Mouse (Mus musculus) liver, embryonic 14.5 days (tissue): ENCODE data around the gene Src. TPM values are rescaled to one million over a fixed set of nuclear protein-coding genes. Genes with fewer than 3 reads are reported as not detected.

Experiments used
- ATAC-seq: fragments of 200-750 bp; cut with Nextera tagmentation; 2 replicates; pipeline ENCODE4 v1.8.0; 2017; ENCODE audit warnings: moderate number of reproducible peaks, mild to moderate bottlenecking, moderate library complexity; ENCODE audit not compliant: insufficient read depth
- DNase-seq, 3 experiments: peaks; one replicate each; pipeline ENCODE4 v3.0.0-alpha.2; 2012 to 2013; ENCODE audit warnings: low read depth in 3 of 3, low spot score in 3 of 3
- H3K27ac ChIP-seq: fragments of 300-500 bp; sonication (generic); 2 replicates; pipeline ENCODE4 v1.5.1; 2014; ENCODE audit warnings: moderate library complexity, mild to moderate bottlenecking, control low read depth, inconsistent platforms
- H3K27me3 ChIP-seq: fragments of 300-500 bp; sonication (generic); 2 replicates; pipeline ENCODE4 v1.6.1; 2014; ENCODE audit warnings: mild to moderate bottlenecking, low read length, moderate library complexity; ENCODE audit not compliant: control insufficient read depth, insufficient read depth
- H3K36me3 ChIP-seq: fragments of 300-500 bp; sonication (generic); replicated peaks from 2 replicates; pipeline ENCODE4 v1.6.1; 2014; ENCODE audit warnings: low read depth; ENCODE audit not compliant: control insufficient read depth, insufficient read depth
- H3K4me1 ChIP-seq, 2 experiments: fragments of 200-500 bp in 1 of 2; fragments of 300-500 bp in 1 of 2; sonication (generic) in 1 of 2; replicated peaks; 2 replicates each; pipeline ENCODE4 v1.6.1; 2012 to 2014; ENCODE audit warnings: antibody characterized with exemption in 1 of 2, inconsistent platforms in 1 of 2, low read length in 1 of 2; ENCODE audit not compliant: control insufficient read depth in 2 of 2, insufficient read depth in 2 of 2
- H3K4me2 ChIP-seq: fragments of 300-500 bp; sonication (generic); 2 replicates; pipeline ENCODE4 v1.6.1; 2014; ENCODE audit warnings: low read depth, mild to moderate bottlenecking, control low read depth, moderate library complexity
- H3K4me3 ChIP-seq, 2 experiments: fragments of 200-500 bp in 1 of 2; fragments of 300-500 bp in 1 of 2; sonication (generic) in 1 of 2; 2 replicates each; pipeline ENCODE4 v1.5.1; 2012 to 2014; ENCODE audit warnings: low read depth in 2 of 2, low read length in 2 of 2, mild to moderate bottlenecking in 2 of 2, control low read depth in 1 of 2, inconsistent platforms in 1 of 2, moderate library complexity in 1 of 2; ENCODE audit not compliant: insufficient read depth in 1 of 2
- H3K9ac ChIP-seq: fragments of 300-500 bp; sonication (generic); replicated peaks from 2 replicates; pipeline ENCODE4 v1.6.1; 2014; ENCODE audit warnings: mild to moderate bottlenecking, control low read depth, moderate library complexity
- H3K9me3 ChIP-seq: fragments of 300-500 bp; sonication (generic); 2 replicates; pipeline ENCODE4 v1.6.1; 2016; ENCODE audit warnings: low read length, mixed read lengths; ENCODE audit not compliant: control insufficient read depth
- CTCF ChIP-seq: IDR thresholded peaks from 2 replicates; pipeline ENCODE4 v1.5.1; 2016; ENCODE audit warnings: antibody characterized with exemption, low read depth, control low read depth
- EP300 ChIP-seq: IDR thresholded peaks from 2 replicates; pipeline ENCODE4 v1.6.1; 2016; ENCODE audit warnings: antibody characterized with exemption, low read depth
- WGBS: fragments of 180-500 bp; shearing (Covaris S2); extraction: QIAGEN DNeasy Blood & Tissue Kit; methylation state at CpG from one replicate; pipeline ENCODE4 v1.1.7; 2014; ENCODE audit not compliant: insufficient replicate concordance; 5-methylcytosine and 5-hydroxymethylcytosine counted together
- polyA plus RNA-seq, 2 experiments: library from polyadenylated mRNA; depleted of rRNA in 1 of 2; stranded (reverse) in 1 of 2; unstranded in 1 of 2; fragments of >200 nt; fragmentation: Nextera tagmentation in 1 of 2; extraction: Ambion mirVana in 1 of 2; gene quantifications; 2 replicates each; pipeline versions ENCODE4 v1.2.1 to v1.2.3; 2012 to 2014

Src gene
- polyA plus RNA-seq, 2 experiments, result 0.90 to 2.3 TPM

- TF ChIP-seq EP300, result no peak
- no peak for TF ChIP-seq CTCF
- no peak for ATAC-seq
Observed at GRCm38 (mm10) chr2:157517526-157517925, 99.3 kb downstream of the Src start.

GRCm38 (mm10) chr2:157518451-157518850, 100.2 kb downstream of the Src start:
- no peaks in the 10 kb centered on the region for H3K4me1 ChIP-seq
- no peaks in the 10 kb centered on the region for H3K27me3 ChIP-seq
- 61% methylated on average over 7 of the region's 7 CpGs for WGBS
- H3K4me2 ChIP-seq, result no peak overlapping the region
- H3K36me3 ChIP-seq, result no peaks in the 10 kb centered on the region
- ATAC-seq (no peak), DNase-seq (no peak)
- H3K9me3 ChIP-seq, result no peaks in the 10 kb centered on the region
- H3K27ac ChIP-seq, result no peak overlapping the region
- TF ChIP-seq CTCF (no peak), EP300 (no peak)
- no peak overlapping the region for H3K4me3 ChIP-seq
- H3K9ac ChIP-seq, result no peak overlapping the region

More at GRCm38 (mm10) chr2:157517526-157517925, 99.3 kb downstream of the Src start:
- H3K4me3 ChIP-seq, result no peak overlapping the region
- no peaks in the 10 kb centered on the region for H3K27me3 ChIP-seq
- no peak for DNase-seq
- H3K9ac ChIP-seq, result no peak overlapping the region
- H3K9me3 ChIP-seq, result no peaks in the 10 kb centered on the region
- H3K4me2 ChIP-seq, result no peak overlapping the region
- WGBS, result 56% methylated on average over 6 of the region's 6 CpGs
- H3K4me1 ChIP-seq, result no peaks in the 10 kb centered on the region
- H3K27ac ChIP-seq, result no peak overlapping the region
- H3K36me3 ChIP-seq, result no peaks in the 10 kb centered on the region

GRCm38 (mm10) chr2:157519452-157519851, 101.2 kb downstream of the Src start:
- ATAC-seq (no peak), DNase-seq (no peak)
- H3K4me2 ChIP-seq, result no peak overlapping the region
- no peak overlapping the region for H3K27ac ChIP-seq
- TF ChIP-seq EP300 (no peak), CTCF (no peak)
- H3K4me3 ChIP-seq, result no peak overlapping the region
- H3K9ac ChIP-seq, result no peak overlapping the region
- no peaks in the 10 kb centered on the region for H3K27me3 ChIP-seq
- no peaks in the 10 kb centered on the region for H3K9me3 ChIP-seq
- no peaks in the 10 kb centered on the region for H3K36me3 ChIP-seq
- 55% methylated on average over 6 of the region's 6 CpGs for WGBS
- H3K4me1 ChIP-seq, result no peaks in the 10 kb centered on the region

GRCm38 (mm10) chr2:157520496-157520895, 102.3 kb downstream of the Src start:
- no peaks in the 10 kb centered on the region for H3K9me3 ChIP-seq
- no peaks in the 10 kb centered on the region for H3K27me3 ChIP-seq
- H3K4me2 ChIP-seq, result no peak overlapping the region
- WGBS, result 52% methylated on average over 5 of the region's 5 CpGs
- no peak for TF ChIP-seq EP300
- TF ChIP-seq CTCF, result no peak
- H3K36me3 ChIP-seq, result no peaks in the 10 kb centered on the region
- H3K4me1 ChIP-seq, result no peaks in the 10 kb centered on the region
- no peak overlapping the region for H3K9ac ChIP-seq
- no peak overlapping the region for H3K4me3 ChIP-seq
- H3K27ac ChIP-seq, result no peak overlapping the region
- DNase-seq, result no peak
- ATAC-seq, result no peak

Other genes with a start within 250 kb of the Src start
- 9.9 and 14.4 TPM in 2 replicates for gene Rbl1, start 213.9 kb upstream of the Src start, polyA plus RNA-seq (2012; rRNA removed)
- gene Rbl1, start 213.9 kb upstream of the Src start, polyA plus RNA-seq (2014; fragmentation: Nextera tagmentation; extraction: Ambion mirVana), result 19.8 and 21.6 TPM in 2 replicates
- gene Rpn2, start 139.4 kb upstream of the Src start, polyA plus RNA-seq (2012; rRNA removed), result 95.9 and 98.5 TPM in 2 replicates
- gene Rpn2, start 139.4 kb upstream of the Src start, polyA plus RNA-seq (2014; fragmentation: Nextera tagmentation; extraction: Ambion mirVana), result 128 and 140 TPM in 2 replicates
- gene Mroh8, start 138.9 kb upstream of the Src start, polyA plus RNA-seq (2012; rRNA removed), result 0.08 and 0.11 TPM in 2 replicates
- gene Mroh8, start 138.9 kb upstream of the Src start, polyA plus RNA-seq (2014; fragmentation: Nextera tagmentation; extraction: Ambion mirVana), result 0.05 and 0.08 TPM in 2 replicates
- gene Ghrh, start 70.9 kb upstream of the Src start, polyA plus RNA-seq (2012; rRNA removed), result not detected in 2 replicates
- 0.22 TPM in 1 of 2 replicates, not detected in the other for gene Ghrh, start 70.9 kb upstream of the Src start, polyA plus RNA-seq (2014; fragmentation: Nextera tagmentation; extraction: Ambion mirVana)
- gene Manbal, start 50.9 kb upstream of the Src start, polyA plus RNA-seq (2012; rRNA removed), result 13.4 and 14.6 TPM in 2 replicates
- gene Manbal, start 50.9 kb upstream of the Src start, polyA plus RNA-seq (2014; fragmentation: Nextera tagmentation; extraction: Ambion mirVana), result 9.1 and 10.1 TPM in 2 replicates
- 12.8 and 21.0 TPM in 2 replicates for gene Nnat, start 141.6 kb downstream of the Src start, polyA plus RNA-seq (2012; rRNA removed)
- gene Nnat, start 141.6 kb downstream of the Src start, polyA plus RNA-seq (2014; fragmentation: Nextera tagmentation; extraction: Ambion mirVana), result 10.5 and 11.6 TPM in 2 replicates
- 5.7 and 7.1 TPM in 2 replicates for gene Blcap, start 152.8 kb downstream of the Src start, polyA plus RNA-seq (2012; rRNA removed)
- gene Blcap, start 152.8 kb downstream of the Src start, polyA plus RNA-seq (2014; fragmentation: Nextera tagmentation; extraction: Ambion mirVana), result 7.1 and 8.0 TPM in 2 replicates